Mouse (Mus musculus): ENCODE measurements around the gene Usp6nl.

DNA sequence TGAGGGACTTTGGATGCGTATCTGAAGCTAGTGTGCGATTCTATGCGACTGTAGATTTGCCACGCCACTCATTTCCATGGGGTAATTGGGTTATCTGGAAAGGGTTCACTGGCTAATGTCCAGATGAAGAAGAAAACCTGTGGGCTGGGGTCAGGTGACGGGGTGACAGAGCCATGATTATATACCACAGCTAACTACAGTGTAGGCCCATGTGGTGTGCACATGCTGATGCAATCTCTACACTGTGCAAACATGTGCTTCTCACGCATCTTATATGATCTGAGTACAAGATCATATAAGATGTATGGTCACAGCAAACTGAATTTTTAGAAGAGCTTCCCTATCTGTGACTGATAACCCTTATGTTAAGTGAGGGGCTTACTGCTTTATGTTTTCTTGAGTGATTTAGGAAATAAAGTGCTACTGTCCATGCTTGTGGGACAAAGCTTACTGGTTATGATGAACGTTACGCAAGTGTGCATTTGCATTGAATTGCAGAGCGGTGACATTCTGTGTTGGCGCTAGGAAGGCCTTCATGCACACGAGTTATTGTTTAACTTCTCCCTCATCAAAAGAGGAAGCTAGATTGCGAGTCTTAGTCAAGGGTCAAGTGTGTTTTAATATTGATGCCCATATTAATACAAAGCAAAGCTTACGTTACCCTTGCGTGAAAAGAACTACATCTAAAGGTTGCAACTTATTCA, 12.7 kb downstream of the Usp6nl start:
- no peak for TF ChIP-seq POLR2A (IDR thresholded peaks at IDR 0.05; ENCODE audit: extremely low read depth, insufficient read depth, low read length)
- TF ChIP-seq CTCF (IDR thresholded peaks at IDR 0.05; ENCODE audit: extremely low read depth, insufficient read depth, low read length): no peak

All from cortical plate, adult 2 months (tissue).